Mouse (Mus musculus) MEL (cell line): Measurements from ENCODE around the gene Shtn1.

Experiments
- CTCF ChIP-seq, 3 experiments: IDR thresholded peaks in 2 of 3; conservative IDR thresholded peaks in 1 of 3; 2 replicates each; pipeline ENCODE4 v1.5.1; 2011 to 2012; ENCODE audit warnings: low read length in 3 of 3, low read depth in 2 of 3, mild to moderate bottlenecking in 2 of 3, improper control_type of control experiment in 1 of 3, inconsistent platforms in 1 of 3, mixed read lengths in 1 of 3, moderate library complexity in 1 of 3; ENCODE audit not compliant: control insufficient read depth in 1 of 3, insufficient read depth in 1 of 3, poor library complexity in 1 of 3, severe bottlenecking in 1 of 3
- KAT2A ChIP-seq: conservative IDR thresholded peaks from 2 replicates; pipeline ENCODE4 v1.6.1; 2012; ENCODE audit warnings: low read depth, low read length, improper control_type of control experiment, inconsistent platforms

- TF ChIP-seq KAT2A (no peak), CTCF (IDR thresholded peaks at IDR 0.05 in 2 of 3, conservative IDR thresholded peaks at IDR 0.05 in 1 of 3; ENCODE audit: control insufficient read depth in 1 of 3, insufficient read depth in 1 of 3, low read depth in 2 of 3, low read length in 3 of 3, poor library complexity in 1 of 3, severe bottlenecking in 1 of 3) (no peak)
Measured at GRCm38 (mm10) chr19:58931081-58931800, 144.7 kb downstream of the Shtn1 start.
